Comparison of ENCODE assay signal across 9 mouse cellular contexts in genomic region chr16:25016261-25016836, GRCm38 (mm10).
DNase-seq lines count a peak whose midpoint lies in the region; ATAC-seq and TF ChIP-seq lines count a peak whose summit lies in the region.
"Had no signal": no experiment of that assay in that cellular context is flagged by ENCODE, and none has a peak within 500 bp of the region (broad histone marks: within the 10 kb centered on the region; RNA-seq: fewer than 3 reads in every experiment).

No protein-coding gene starts in this region.

- H3K4me2 ChIP-seq in lung, postnatal 0 days (replicated peaks; ENCODE audit: low read depth, low read length) = no peak overlapping the region
- H3K4me2 ChIP-seq in forebrain, embryonic 15.5 days (replicated peaks) = no peak overlapping the region

- H3K9ac ChIP-seq in lung, postnatal 0 days (replicated peaks; ENCODE audit: low read depth) = no peak overlapping the region
- no peak overlapping the region for H3K9ac ChIP-seq in forebrain, embryonic 15.5 days (replicated peaks)

- 60% methylated on average over 4 of the region's 4 CpGs for WGBS in lung, postnatal 0 days
- WGBS in forebrain, embryonic 15.5 days = 11% methylated on average over 4 of the region's 4 CpGs

- no peak overlapping the region for H3K27ac ChIP-seq in lung, postnatal 0 days (ENCODE audit: low read length)
- H3K27ac ChIP-seq in forebrain, embryonic 15.5 days (replicated peaks) = peak overlapping the region; percentile 92

- peak; percentile 29 for DNase-seq in lung, postnatal 0 days (ENCODE audit: low spot score)
- DNase-seq in lung, adult 18-20 months = no peak
- DNase-seq in layer of hippocampus, postnatal 25 days (ENCODE audit: extremely low spot score in 1 of 2, low spot score in 1 of 2) = peak; percentile 23 to 49
- DNase-seq in right cerebral cortex, postnatal 14 days = peak; percentile 75
- no peak for DNase-seq in thymus, postnatal 4 days
- no peak for DNase-seq in heart, adult 9 months (ENCODE audit: low spot score in 2 of 2)
- DNase-seq in heart, adult 18-20 months = no peak

- no peaks in the 10 kb centered on the region for H3K27me3 ChIP-seq in lung, postnatal 0 days (replicated peaks; ENCODE audit: insufficient read depth, low read length)
- H3K27me3 ChIP-seq in forebrain, embryonic 15.5 days = no peaks in the 10 kb centered on the region

- no peaks in the 10 kb centered on the region for H3K9me3 ChIP-seq in lung, postnatal 0 days (ENCODE audit: low read length)
- no peaks in the 10 kb centered on the region for H3K9me3 ChIP-seq in forebrain, embryonic 15.5 days

- TF ChIP-seq EP300 in lung, postnatal 0 days (IDR thresholded peaks at IDR 0.05) = no peak

- no peak for ATAC-seq in lung, postnatal 0 days
- peak; percentile 95 for ATAC-seq in forebrain, embryonic 15.5 days (replicated peaks)

- peaks cover 4% of the 10 kb centered on the region; the same call in 1 of the 2 replicates for H3K4me1 ChIP-seq in lung, postnatal 0 days (ENCODE audit: insufficient read depth, low read depth, low read length)
- H3K4me1 ChIP-seq in forebrain, embryonic 15.5 days = peaks cover 25% of the 10 kb centered on the region

- H3K4me3 ChIP-seq in lung, postnatal 0 days (ENCODE audit: low read depth, low read length) = no peak overlapping the region
- no peak overlapping the region for H3K4me3 ChIP-seq in forebrain, embryonic 15.5 days
- H3K4me3 ChIP-seq: erythroblast, embryonic 14.5 days had no signal

- TF ChIP-seq CTCF in lung, postnatal 0 days (IDR thresholded peaks at IDR 0.05) = no peak

- no peaks in the 10 kb centered on the region for H3K36me3 ChIP-seq in lung, postnatal 0 days (ENCODE audit: insufficient read depth, low read length)
- no peaks in the 10 kb centered on the region for H3K36me3 ChIP-seq in forebrain, embryonic 15.5 days

Comparison
In these comparisons a context has a peak if more than half of its experiments do, and no peak if none do; other contexts are left out.
1. DNase-seq: peak in lung, postnatal 0 days (single experiment), layer of hippocampus, postnatal 25 days (2 of 2) and right cerebral cortex, postnatal 14 days (single experiment); none in lung, adult 18-20 months (0 of 2), thymus, postnatal 4 days (single experiment), heart, adult 9 months (0 of 2) and heart, adult 18-20 months (0 of 2).